Mouse (Mus musculus) gastrocnemius, postnatal 14 days (tissue): ENCODE measurements around the gene Prdm10. TPM values are rescaled to one million over a fixed set of nuclear protein-coding genes. Genes with fewer than 3 reads are reported as not detected.

Source experiments
- DNase-seq: peaks from one replicate; pipeline ENCODE4 v3.0.0; 2021; ENCODE audit warnings: mixed read lengths
- intact Hi-C: fragments of 180-260 bp; cut with DNase I; formaldehyde crosslinking; loops from one replicate; pipeline ENCODE4 v1.15.1; 2025; ENCODE audit warnings: low total_unique reads
- total RNA-seq, 2 experiments: library from RNA; stranded (reverse); gene quantifications; 2 replicates each; pipeline ENCODE4 v1.2.3; 2021

Prdm10 gene
- total RNA-seq, 2 experiments from 2014 or later: 2.6 to 2.9 TPM

- no peak for DNase-seq
- intact Hi-C loops: no loop called here
Measured at GRCm38 (mm10) chr9:31300525-31300924, 20.2 kb downstream of the Prdm10 start.

GRCm38 (mm10) chr9:31301107-31301506 lies 20.8 kb downstream of the Prdm10 start:
- intact Hi-C loops: no loop called here

GRCm38 (mm10) chr9:31301526-31302311 lies 21.4 kb downstream of the Prdm10 start:
- no peak for DNase-seq
- intact Hi-C loops: no loop called here

More at GRCm38 (mm10) chr9:31301107-31301506, 20.8 kb downstream of the Prdm10 start:
- DNase-seq: no peak

GRCm38 (mm10) chr9:31304358-31304757 lies 24.0 kb downstream of the Prdm10 start:
- intact Hi-C loops: no loop called here

GRCm38 (mm10) chr9:31305117-31305516 lies 24.8 kb downstream of the Prdm10 start:
- intact Hi-C loops: no loop called here
- no peak for DNase-seq

More at GRCm38 (mm10) chr9:31304358-31304757, 24.0 kb downstream of the Prdm10 start:
- no peak for DNase-seq

- intact Hi-C loops: no loop called here
- no peak for DNase-seq
Measured at GRCm38 (mm10) chr9:31305807-31306206, 25.5 kb downstream of the Prdm10 start.

GRCm38 (mm10) chr9:31307232-31307631 lies 26.9 kb downstream of the Prdm10 start:
- intact Hi-C loops: no loop called here
- no peak for DNase-seq

- intact Hi-C loops: no loop called here
- no peak for DNase-seq
Measured at GRCm38 (mm10) chr9:31309041-31309440, 28.7 kb downstream of the Prdm10 start.

GRCm38 (mm10) chr9:31310662-31311061 lies 30.3 kb downstream of the Prdm10 start:
- intact Hi-C loops: no loop called here
- DNase-seq: no peak

- DNase-seq: no peak
- intact Hi-C loops: no loop called here
Measured at GRCm38 (mm10) chr9:31313876-31314275, 33.5 kb downstream of the Prdm10 start.

- intact Hi-C loops: no loop called here
- DNase-seq: no peak
Measured at GRCm38 (mm10) chr9:31315983-31316382, 35.6 kb downstream of the Prdm10 start.

- intact Hi-C loops: no loop called here
- DNase-seq: no peak
Measured at GRCm38 (mm10) chr9:31318956-31319355, 38.6 kb downstream of the Prdm10 start.

GRCm38 (mm10) chr9:31320734-31321133 lies 40.4 kb downstream of the Prdm10 start:
- no peak for DNase-seq
- intact Hi-C loops: no loop called here

GRCm38 (mm10) chr9:31321526-31321925 lies 41.2 kb downstream of the Prdm10 start:
- DNase-seq: no peak
- intact Hi-C loops: no loop called here

- DNase-seq: no peak
- intact Hi-C loops: no loop called here
Measured at GRCm38 (mm10) chr9:31322090-31322489, 41.8 kb downstream of the Prdm10 start.

GRCm38 (mm10) chr9:31330816-31331215 lies 50.5 kb downstream of the Prdm10 start:
- DNase-seq: no peak
- intact Hi-C loops: no loop called here

- DNase-seq: no peak
- intact Hi-C loops: no loop called here
Measured at GRCm38 (mm10) chr9:31331246-31331645, 50.9 kb downstream of the Prdm10 start.

GRCm38 (mm10) chr9:31331906-31332305 lies 51.6 kb downstream of the Prdm10 start:
- no peak for DNase-seq
- intact Hi-C loops: no loop called here

GRCm38 (mm10) chr9:31332826-31333225 lies 52.5 kb downstream of the Prdm10 start:
- DNase-seq: no peak
- intact Hi-C loops: no loop called here

- intact Hi-C loops: no loop called here
- no peak for DNase-seq
Measured at GRCm38 (mm10) chr9:31334991-31335390, 54.7 kb downstream of the Prdm10 start.

- DNase-seq: no peak
- intact Hi-C loops: no loop called here
Measured at GRCm38 (mm10) chr9:31344289-31344831, 64.0 kb downstream of the Prdm10 start.
